Mouse (Mus musculus): ENCODE measurements around the gene Tas2r134.

Gene Tas2r134

DNA sequence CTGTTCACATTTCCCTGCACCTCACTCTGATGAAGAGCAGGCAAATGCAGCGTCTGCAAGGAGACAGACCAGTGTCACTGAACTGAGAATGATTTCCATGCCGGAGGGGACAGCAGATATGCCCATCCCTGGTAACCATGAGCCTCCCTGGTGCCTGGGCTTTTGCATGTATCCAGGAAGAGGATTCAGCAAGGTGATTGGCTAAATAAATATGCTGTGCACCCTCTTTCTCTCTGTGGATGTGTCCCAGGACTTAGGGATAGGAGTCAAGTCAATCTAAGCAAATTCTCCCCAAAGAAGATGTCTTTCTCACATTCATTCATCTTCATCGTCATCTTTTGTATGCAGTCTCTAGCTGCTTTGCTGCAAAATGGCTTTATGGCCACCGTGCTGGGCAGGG lies at the start of gene Tas2r134:
Tas2r134 (plus strand) TSS at position 301 of the 400 bp plus-strand sequence.
- no peak for DNase-seq

DNA sequence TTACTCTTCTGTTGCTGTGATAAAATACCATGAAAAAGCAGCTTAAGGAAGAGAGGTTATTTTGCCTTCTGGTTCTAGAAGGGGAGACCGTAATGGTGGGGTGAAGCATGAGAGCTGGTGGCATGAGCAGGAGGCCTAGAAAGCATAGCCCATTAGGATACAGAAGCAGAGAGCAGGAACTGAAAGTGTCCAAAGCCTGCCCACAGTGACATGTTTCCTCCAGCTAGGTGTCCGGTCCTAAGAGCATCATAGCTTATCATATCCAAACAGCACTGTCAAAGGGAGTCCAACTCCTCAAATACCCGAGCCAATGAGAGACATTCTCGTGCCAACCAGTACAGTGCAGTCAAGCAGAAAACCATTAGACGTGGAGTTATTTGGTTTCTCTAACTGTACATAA lies 47.5 kb upstream of the Tas2r134 start:
- DNase-seq = no peak

DNA sequence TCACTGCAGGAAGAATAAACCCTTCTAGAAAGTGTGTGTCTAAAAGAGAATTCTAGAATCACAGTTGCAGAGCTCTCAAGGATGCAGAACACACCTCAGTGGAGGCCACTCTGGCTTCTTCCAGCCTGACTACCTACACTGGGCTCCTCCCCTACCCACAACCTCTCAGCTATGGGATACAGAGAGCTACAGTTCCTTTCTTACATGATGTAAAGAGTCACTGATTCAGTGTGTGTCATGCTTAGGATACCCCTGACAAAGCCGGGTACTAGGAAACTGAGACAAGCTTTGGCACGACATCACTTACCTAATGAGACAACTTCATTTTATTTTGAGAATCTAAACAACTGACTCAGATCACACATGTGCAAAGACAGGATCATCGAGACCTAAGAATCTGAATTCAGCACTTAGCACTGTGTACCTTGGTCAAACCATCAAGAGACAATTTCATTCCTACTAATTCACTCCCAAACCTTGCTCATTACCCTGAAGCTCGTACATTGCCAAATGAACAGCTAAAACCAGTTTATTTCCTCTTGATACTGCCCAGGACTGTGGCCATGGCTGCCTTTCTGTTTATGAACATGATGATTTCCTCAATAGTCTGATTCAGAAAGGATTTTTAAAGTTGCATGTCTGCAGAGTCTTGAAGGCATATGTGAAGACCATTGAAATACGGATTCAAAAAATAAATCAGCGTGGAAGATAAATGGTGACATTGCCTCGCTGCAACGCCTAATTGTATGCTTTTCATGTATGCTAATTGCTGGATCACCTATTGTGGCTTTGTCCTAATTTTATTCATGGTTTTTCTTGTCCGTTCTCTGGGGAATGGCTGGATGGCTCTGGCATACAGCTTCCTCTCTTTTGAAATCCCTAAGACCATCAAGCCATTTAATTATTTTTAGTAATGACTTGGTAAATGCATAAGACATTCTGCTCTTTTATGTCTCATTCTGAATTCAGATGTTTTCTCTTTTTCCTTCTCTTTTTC lies 43.0 kb upstream of the Tas2r134 start:
- DNase-seq = no peak

DNA sequence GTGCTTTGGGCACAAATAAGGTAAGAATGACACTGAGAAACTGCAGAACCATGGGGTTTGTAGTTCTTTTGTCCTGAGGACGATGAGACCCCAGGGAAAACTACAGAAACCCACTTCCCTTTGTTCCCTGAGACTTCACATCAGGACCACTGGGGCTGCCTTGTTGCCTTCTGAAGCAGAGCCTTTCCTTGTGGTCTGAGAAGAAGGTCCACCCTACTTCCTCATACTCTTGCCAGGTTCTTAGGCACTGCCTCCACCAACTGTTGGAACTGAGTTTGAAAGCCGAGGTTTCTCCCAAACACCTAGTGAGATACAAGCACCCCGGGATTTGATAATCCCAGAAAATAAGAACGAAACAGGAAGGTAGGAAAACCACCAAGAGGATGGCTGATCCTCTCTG lies 39.0 kb upstream of the Tas2r134 start:
- DNase-seq = no peak

GRCm38 (mm10) chr2:51588895-51589294 lies 38.4 kb upstream of the Tas2r134 start:
- peak; percentile 8 for DNase-seq

- DNase-seq = no peak
Measured at GRCm38 (mm10) chr2:51589627-51590026, 37.7 kb upstream of the Tas2r134 start.

DNA sequence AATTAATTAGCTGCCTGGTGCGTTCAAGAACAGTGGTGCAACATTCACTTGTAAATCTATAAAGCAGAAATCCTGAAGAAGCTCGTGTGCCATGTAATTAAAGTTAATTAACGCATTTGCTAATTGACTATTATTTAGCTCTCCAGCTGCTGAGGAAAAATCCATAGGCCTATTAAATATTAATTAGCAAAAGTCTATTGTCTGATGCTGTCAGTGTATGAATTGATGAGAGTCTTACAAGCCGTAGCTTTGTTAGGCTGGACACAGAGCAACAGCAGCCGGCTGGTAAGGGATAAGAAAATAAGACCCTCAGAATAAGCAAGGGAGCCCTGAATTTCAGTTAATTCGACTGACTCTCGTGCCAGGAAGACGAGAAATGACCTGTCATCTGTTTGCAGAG lies 37.0 kb upstream of the Tas2r134 start:
- DNase-seq = no peak

DNA sequence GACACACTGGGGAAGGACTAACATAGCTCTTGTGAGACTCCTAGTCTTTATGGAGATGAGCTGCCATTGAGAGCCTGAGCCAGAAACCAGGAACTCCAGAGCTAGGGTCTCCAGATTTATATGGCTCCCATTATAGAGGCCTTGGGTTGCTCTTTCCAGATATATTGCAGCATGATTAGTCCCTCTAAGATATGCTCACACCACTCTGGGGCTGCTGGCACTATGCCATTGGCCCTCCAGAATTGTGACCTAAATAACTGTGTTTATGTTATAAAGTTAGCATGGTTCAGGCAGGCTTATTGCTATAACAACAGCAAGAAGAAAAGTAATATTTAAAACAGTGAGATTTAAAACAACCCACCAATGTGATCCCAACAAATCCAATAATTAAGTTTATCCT lies 35.2 kb upstream of the Tas2r134 start:
- DNase-seq = no peak

DNA sequence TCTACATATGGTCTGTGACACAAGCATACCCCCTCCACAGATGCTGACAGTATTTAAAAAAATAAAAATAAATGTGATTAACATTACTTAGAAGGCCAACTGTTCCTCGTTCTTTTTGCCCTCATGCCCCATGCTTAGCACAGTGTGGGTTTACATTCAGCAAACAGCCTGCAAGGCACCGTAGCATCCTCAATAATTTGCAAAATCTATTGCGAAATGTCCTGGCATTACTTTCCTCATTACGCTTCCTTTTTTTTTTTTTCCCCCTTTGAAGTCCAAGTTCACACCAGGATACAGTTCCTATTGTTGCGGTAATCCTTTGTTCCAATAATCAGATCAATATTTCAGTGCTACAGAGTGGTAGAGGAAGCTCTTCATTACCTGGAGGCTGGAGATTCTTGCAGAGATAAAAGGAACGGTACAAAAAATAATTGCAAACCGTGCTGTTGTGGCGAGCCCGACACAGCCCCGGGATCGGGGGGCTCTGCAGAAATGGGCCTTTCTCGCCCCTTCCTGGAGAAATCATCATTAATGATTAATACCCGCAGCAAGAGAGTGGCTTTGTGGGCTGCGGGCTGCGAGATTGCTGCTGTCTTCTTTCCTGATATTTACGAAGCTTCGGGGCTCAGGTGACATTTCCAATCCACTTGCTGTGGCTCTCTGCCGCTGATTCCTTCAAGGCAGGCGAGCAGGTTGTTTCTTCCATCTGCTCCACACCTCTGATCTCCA lies 27.7 kb upstream of the Tas2r134 start:
- DNase-seq = no peak

DNA sequence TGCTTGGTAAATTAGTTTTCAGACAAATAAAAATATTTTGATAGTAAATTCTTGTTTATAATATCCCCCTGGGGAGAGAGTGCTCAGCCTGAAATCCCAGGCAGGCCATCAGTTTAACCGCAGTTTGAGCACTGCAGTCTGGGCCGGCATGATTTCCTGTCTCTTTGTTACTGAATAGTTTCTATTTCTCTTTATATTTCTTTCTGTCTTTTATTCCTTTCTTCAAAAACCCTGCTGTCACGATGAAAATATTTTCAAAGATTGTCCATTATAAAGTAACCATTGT lies 27.2 kb upstream of the Tas2r134 start:
- DNase-seq = no peak

DNA sequence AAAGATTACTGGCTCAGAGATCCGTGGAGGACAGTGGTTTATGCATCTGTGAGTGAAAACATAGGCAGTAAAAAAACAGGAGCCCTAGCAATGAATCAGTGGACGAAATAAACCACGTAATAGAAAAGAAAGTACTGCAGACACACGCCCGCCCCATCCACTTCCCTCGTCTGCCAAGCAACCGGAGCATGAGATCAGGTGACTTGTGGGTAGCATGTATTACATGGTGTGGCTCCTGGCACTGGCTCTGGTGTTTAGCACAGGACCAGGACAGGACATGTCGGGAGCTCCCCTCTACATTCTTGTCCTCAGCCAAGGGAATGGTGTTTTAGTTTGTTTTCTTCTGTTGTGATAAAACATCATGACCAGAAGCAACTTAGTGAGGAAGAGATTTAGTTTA lies 26.4 kb upstream of the Tas2r134 start:
- DNase-seq = peak; percentile 13

- DNase-seq = no peak
Measured at GRCm38 (mm10) chr2:51610305-51610704, 17.0 kb upstream of the Tas2r134 start.

GRCm38 (mm10) chr2:51610897-51611296 lies 16.4 kb upstream of the Tas2r134 start:
- no peak for DNase-seq

DNA sequence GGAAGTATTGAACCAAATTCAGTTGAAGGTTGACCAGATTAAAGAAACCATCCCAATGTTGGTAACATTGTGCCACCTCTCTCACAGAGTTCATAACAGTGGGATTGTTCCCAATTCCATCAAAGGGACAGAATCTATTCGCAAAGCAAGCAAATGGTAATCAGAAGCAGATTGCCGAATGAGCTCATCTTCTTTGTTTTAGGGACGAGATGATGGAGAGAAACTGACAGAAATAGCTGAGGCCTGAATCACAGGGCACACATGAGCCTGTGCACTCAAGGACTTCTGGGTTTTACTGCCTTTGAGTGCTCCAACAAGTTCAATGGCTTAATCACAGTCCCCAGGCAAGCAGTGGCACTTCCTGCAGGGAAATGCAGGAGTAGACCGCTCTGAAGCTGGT lies 13.6 kb upstream of the Tas2r134 start:
- no peak for DNase-seq

- no peak for DNase-seq
Measured at GRCm38 (mm10) chr2:51621931-51622330, 5.4 kb upstream of the Tas2r134 start.

GRCm38 (mm10) chr2:51626007-51626406 lies 1.3 kb upstream of the Tas2r134 start:
- DNase-seq = no peak

- DNase-seq = no peak
Measured at GRCm38 (mm10) chr2:51631428-51631827, 4.1 kb downstream of the Tas2r134 start.

GRCm38 (mm10) chr2:51637681-51638080 lies 10.4 kb downstream of the Tas2r134 start:
- DNase-seq = no peak

GRCm38 (mm10) chr2:51641635-51642034 lies 14.3 kb downstream of the Tas2r134 start:
- DNase-seq = no peak

GRCm38 (mm10) chr2:51643244-51644139 lies 16.2 kb downstream of the Tas2r134 start:
- DNase-seq = peak; percentile 13

GRCm38 (mm10) chr2:51647972-51648371 lies 20.7 kb downstream of the Tas2r134 start:
- no peak for DNase-seq

DNA sequence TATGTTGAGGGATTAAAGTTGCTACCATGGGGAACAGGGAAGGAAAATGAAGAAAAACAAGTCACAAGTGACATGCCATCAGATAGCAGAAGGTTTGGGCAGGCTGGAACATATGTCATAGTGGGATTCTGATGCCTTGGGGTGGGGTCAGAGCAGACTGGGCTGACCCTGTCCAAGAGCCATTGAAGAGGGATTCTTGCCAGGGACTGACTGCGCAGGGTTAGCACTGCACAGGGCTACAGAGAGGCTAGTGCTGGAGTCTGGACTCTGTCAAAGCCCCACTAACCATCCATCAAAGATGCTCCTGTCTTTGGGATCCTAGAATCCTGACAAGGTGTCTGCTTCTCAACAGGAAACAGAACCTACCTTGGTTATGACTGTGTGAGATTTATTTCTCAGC lies 22.6 kb downstream of the Tas2r134 start:
- no peak for DNase-seq

GRCm38 (mm10) chr2:51652086-51652485 lies 24.8 kb downstream of the Tas2r134 start:
- no peak for DNase-seq

Measured in kidney, adult 9 months (tissue).